Mouse (Mus musculus) heart, postnatal 0 days (tissue): Measurements from ENCODE around the gene Msmp.

ENCODE experiments used
- CTCF ChIP-seq: IDR thresholded peaks from 2 replicates; pipeline ENCODE4 v1.5.1; 2016; ENCODE audit warnings: antibody characterized with exemption, control low read depth, low read depth
- EP300 ChIP-seq: IDR thresholded peaks from 2 replicates; pipeline ENCODE4 v1.6.1; 2016; ENCODE audit warnings: antibody characterized with exemption, low read depth

DNA sequence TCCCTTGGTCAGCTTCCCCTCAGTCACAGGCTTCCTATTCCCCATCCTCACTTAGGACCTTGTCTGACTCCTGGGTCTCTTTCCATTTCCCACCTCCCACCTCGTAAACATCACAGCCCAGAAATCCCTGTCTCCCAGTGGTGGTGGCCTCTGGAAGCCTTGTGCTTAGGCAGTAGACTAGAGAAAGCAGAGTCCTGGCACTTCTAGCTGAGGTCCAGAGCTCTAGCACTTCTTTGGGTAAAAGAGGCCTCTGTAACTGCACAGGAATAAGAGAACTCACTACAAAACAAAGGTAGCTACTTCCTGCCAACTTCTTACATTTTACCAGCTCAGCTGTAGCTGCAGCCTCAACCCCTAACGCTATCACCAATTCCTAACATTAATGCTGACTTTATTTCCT, 23.3 kb downstream of the Msmp start:
- no peak for TF ChIP-seq EP300
- TF ChIP-seq CTCF: no peak
